Mouse (Mus musculus) heart, adult 2 months (tissue): ENCODE data around the gene Sprr1a. TPM values are rescaled to one million over a fixed set of nuclear protein-coding genes. Genes with fewer than 3 reads are reported as not detected.
"Not testable (repeated sequence)": the region's sequence is repeated elsewhere in the genome, so short reads cannot be mapped to it uniquely, and the experiment has no call there.

ENCODE experiments used
- DNase-seq, 2 experiments: peaks; one replicate each; pipeline ENCODE4 v3.0.0; 2021
- H3K27ac ChIP-seq: fragments of 200-600 bp; 2 replicates; pipeline ENCODE4 v1.8.1; 2022
- H3K27me3 ChIP-seq: fragments of 200-500 bp; 2 replicates; pipeline ENCODE4 v1.6.1; 2012; ENCODE audit warnings: mild to moderate bottlenecking, low read length, inconsistent platforms, mixed read lengths; ENCODE audit not compliant: control insufficient read depth, insufficient read depth
- H3K36me3 ChIP-seq: fragments of 200-500 bp; 2 replicates; pipeline ENCODE4 v1.6.1; 2012; ENCODE audit warnings: low read length, inconsistent platforms; ENCODE audit not compliant: control insufficient read depth, insufficient read depth
- H3K4me1 ChIP-seq: fragments of 200-500 bp; 2 replicates; pipeline ENCODE4 v1.6.1; 2011; ENCODE audit warnings: low read length; ENCODE audit not compliant: control insufficient read depth, insufficient read depth
- H3K4me3 ChIP-seq: fragments of 200-600 bp; 2 replicates; pipeline ENCODE4 v1.8.1; 2022
- H3K79me2 ChIP-seq: fragments of 200-500 bp; replicated peaks from 2 replicates; pipeline ENCODE4 v1.6.1; 2012; ENCODE audit warnings: mild to moderate bottlenecking, inconsistent platforms, low read length, moderate library complexity, mixed read lengths; ENCODE audit not compliant: control insufficient read depth, insufficient read depth
- H3K9ac ChIP-seq: fragments of 200-500 bp; 2 replicates; pipeline ENCODE4 v1.6.1; 2012; ENCODE audit warnings: low read depth, mild to moderate bottlenecking, control low read depth, inconsistent platforms, low read length, mixed read lengths
- CTCF ChIP-seq: fragments of 200-600 bp; IDR thresholded peaks from 2 replicates; pipeline ENCODE4 v1.8.1; 2022; ENCODE audit warnings: antibody characterized with exemption, mild to moderate bottlenecking, moderate library complexity
- EP300 ChIP-seq: fragments of 200-500 bp; IDR thresholded peaks from 2 replicates; pipeline ENCODE4 v1.6.1; 2011; ENCODE audit warnings: low read depth, low read length, control low read depth; ENCODE audit not compliant: insufficient read depth
- POLR2A ChIP-seq: fragments of 200-500 bp; IDR thresholded peaks from 2 replicates; pipeline ENCODE4 v1.6.1; 2011; ENCODE audit warnings: mild to moderate bottlenecking, low read depth, low read length, control low read depth; ENCODE audit not compliant: insufficient read depth
- WGBS: fragments of 180-500 bp; shearing (Covaris S2); methylation state at CpG from one replicate; pipeline ENCODE4 v1.1.7; 2018; 5-methylcytosine and 5-hydroxymethylcytosine counted together
- intact Hi-C: fragments of 180-260 bp; cut with DNase I; formaldehyde crosslinking; loops from one replicate; pipeline ENCODE4 v1.15.1; 2025
- polyA plus RNA-seq: library from polyadenylated mRNA; depleted of rRNA; stranded (reverse); fragments of >200 nt; gene quantifications from 2 replicates; pipeline ENCODE4 v1.2.3, GENCODE M21; 2012
- total RNA-seq, 2 experiments: library from RNA; stranded (reverse); gene quantifications; 2 replicates each; pipeline ENCODE4 v1.2.3; 2021

Gene Sprr1a
- total and polyA plus RNA-seq, 3 experiments, result 0.66 TPM; not detected in 2

DNA sequence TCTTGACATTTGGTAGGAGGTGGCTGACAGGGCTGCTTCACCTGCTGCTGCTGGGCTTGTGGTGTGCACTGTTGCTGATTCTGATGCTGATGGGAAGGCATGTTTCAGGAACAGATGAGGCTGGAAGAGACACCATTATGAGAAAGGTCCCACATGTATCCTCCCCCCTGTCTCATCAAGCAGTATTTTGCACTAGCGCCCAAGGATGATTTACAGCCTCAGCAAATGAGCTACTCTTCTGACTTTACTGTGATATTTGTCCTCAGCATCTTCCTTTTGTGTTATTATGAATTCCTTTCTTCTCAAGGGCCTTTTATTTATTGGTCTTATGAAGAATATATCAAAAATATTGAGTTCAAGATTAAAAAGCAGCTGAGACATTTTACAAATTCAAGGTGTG, 14.7 kb upstream of the Sprr1a start, which contains the start of gene Sprr4:
Sprr4 (minus strand) TSS at position 101 of the 400 bp plus-strand sequence.
- Histone ChIP-seq H3K36me3 (no peaks in the 10 kb centered on the region), H3K4me1 (no peaks in the 10 kb centered on the region), H3K27me3 (no peaks in the 10 kb centered on the region), H3K79me2 (no peaks in the 10 kb centered on the region), H3K9ac (no peak within 1 kb of the TSS), H3K27ac (no peak within 1 kb of the TSS), H3K4me3 (no peak within 1 kb of the TSS)
- intact Hi-C loops, result no loop called here
- 84% methylated on average over 1 of the region's 1 CpGs for WGBS
- TF ChIP-seq CTCF, result no peak
- no peak for TF ChIP-seq POLR2A
- TF ChIP-seq EP300, result no peak
- DNase-seq, result no peak

- DNase-seq, H3K9ac ChIP-seq, H3K4me1 ChIP-seq, intact Hi-C loops, H3K27me3 ChIP-seq, H3K27ac ChIP-seq, H3K79me2 ChIP-seq, H3K4me3 ChIP-seq, H3K36me3 ChIP-seq: not testable (repeated sequence)
These were observed 4.6 kb upstream of the Sprr1a start for GRCm38 (mm10) chr3:92490262-92490661.

DNA sequence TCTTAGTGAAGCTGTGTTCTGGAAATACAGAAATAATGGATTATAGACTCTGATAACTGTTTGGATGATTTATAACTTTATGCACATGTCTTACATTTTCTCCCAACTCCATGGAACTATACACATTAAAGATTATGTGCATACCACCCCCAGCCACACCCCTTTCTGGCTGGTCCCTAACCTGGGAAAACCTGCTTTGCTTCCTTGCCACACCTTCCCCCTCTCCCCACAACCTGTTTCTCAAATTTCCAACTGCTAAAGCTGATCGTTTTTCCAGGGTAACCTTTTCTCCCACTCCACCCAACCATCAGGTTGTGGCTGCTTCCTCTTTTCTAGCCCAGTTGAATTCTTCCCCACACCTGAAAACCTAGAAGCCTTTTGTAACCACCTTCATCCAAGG, 612 bp upstream of the Sprr1a start:
- Histone ChIP-seq H3K79me2 (no peaks in the 10 kb centered on the region), H3K4me3 (no peak overlapping the region), H3K36me3 (no peaks in the 10 kb centered on the region), H3K9ac (no peak overlapping the region), H3K27ac (no peak overlapping the region), H3K27me3 (no peaks in the 10 kb centered on the region), H3K4me1 (no peaks in the 10 kb centered on the region)
- intact Hi-C loops, result no loop called here
- TF ChIP-seq POLR2A (no peak), CTCF (no peak), EP300 (no peak)
- 20% methylated on average over 1 of the region's 1 CpGs for WGBS
- no peak for DNase-seq

GRCm38 (mm10) chr3:92481249-92481648, 4.4 kb downstream of the Sprr1a start:
- H3K27me3 ChIP-seq, H3K4me3 ChIP-seq, intact Hi-C loops, DNase-seq, H3K9ac ChIP-seq, H3K79me2 ChIP-seq, H3K36me3 ChIP-seq, H3K27ac ChIP-seq, H3K4me1 ChIP-seq: not testable (repeated sequence)

DNA sequence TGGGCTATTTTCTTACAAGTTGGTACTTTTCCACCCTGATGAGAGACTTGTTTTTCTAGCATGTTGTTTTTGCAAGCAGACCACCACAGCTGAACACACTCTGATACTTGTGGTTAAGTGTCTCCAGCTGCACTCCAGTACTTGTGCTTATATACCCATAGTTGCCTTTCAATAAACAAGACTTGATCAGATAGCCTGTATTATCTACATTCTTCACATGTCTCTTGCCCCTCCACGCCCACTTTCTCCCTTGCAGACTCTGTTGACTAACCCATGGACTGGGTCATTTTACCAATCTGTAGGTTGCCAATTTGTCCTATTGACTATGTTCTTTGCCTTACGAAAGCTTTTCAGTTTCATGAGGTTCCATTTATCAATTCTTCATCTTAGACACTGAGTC, 15.6 kb downstream of the Sprr1a start:
- no peak overlapping the region for H3K27ac ChIP-seq
- H3K36me3 ChIP-seq, result no peaks in the 10 kb centered on the region
- intact Hi-C loops, result no loop called here
- no peak overlapping the region for H3K9ac ChIP-seq
- no peaks in the 10 kb centered on the region for H3K4me1 ChIP-seq
- no peak for DNase-seq
- H3K79me2 ChIP-seq, result no peaks in the 10 kb centered on the region
- no peaks in the 10 kb centered on the region for H3K27me3 ChIP-seq
- TF ChIP-seq POLR2A (no peak), CTCF (no peak), EP300 (no peak)
- 74% methylated on average over 2 of the region's 2 CpGs for WGBS
- no peak overlapping the region for H3K4me3 ChIP-seq

DNA sequence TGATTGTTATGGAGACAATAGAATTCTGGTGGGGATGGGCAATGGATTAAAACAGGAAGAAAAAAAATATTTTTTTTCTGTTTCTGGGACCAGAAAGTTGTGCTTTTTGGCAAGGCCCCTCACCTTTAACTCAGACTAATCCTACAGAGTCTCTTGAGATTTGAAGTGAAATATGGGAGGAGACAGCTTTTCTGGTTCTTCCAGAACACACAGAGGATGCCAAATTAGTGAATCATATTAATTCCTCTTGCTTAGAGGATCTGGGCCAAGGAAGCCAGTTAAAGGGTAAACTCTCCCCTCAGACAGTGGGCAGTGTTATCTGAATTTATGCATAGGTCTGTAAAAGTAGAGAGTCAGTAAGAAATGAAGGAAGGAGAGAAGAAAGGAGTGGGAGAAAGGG, 18.3 kb downstream of the Sprr1a start:
- H3K27me3 ChIP-seq, result no peaks in the 10 kb centered on the region
- no peak for TF ChIP-seq POLR2A
- TF ChIP-seq CTCF, result no peak
- TF ChIP-seq EP300, result no peak
- intact Hi-C loops, result no loop called here
- no peaks in the 10 kb centered on the region for H3K36me3 ChIP-seq
- H3K27ac ChIP-seq, result no peak overlapping the region
- no peaks in the 10 kb centered on the region for H3K4me1 ChIP-seq
- H3K4me3 ChIP-seq, result no peak overlapping the region
- H3K9ac ChIP-seq, result no peak overlapping the region
- no peaks in the 10 kb centered on the region for H3K79me2 ChIP-seq
- DNase-seq, result no peak

DNA sequence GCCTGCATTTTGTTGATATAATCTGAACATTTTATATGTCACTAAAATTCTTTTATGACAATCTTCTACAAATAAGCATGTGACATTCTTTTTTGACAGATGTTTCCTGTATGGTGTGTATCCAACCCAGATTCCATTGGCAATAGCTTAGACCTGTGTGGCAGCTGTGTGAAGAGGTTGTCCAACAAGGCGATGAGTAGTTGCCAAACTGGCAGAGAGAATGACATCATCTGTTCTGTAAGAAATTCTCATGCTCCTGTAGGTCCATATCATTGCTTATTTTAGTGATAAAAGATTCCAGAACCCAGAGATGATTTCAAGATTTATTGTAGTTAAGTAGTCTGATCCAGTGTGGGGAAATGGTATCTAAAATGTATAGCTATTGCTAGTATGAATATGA, 19.1 kb downstream of the Sprr1a start:
- no peaks in the 10 kb centered on the region for H3K27me3 ChIP-seq
- DNase-seq, result no peak
- no peaks in the 10 kb centered on the region for H3K4me1 ChIP-seq
- H3K4me3 ChIP-seq, result no peak overlapping the region
- intact Hi-C loops, result no loop called here
- no peaks in the 10 kb centered on the region for H3K79me2 ChIP-seq
- 53% methylated on average over 1 of the region's 1 CpGs for WGBS
- TF ChIP-seq EP300 (no peak), POLR2A (no peak), CTCF (no peak)
- no peak overlapping the region for H3K9ac ChIP-seq
- no peak overlapping the region for H3K27ac ChIP-seq
- H3K36me3 ChIP-seq, result no peaks in the 10 kb centered on the region
